Mouse (Mus musculus): ENCODE measurements around the gene Gm4565.
"Not testable (repeated sequence)": the region's sequence is repeated elsewhere in the genome, so short reads cannot be mapped to it uniquely, and the experiment has no call there.

Gene Gm4565

GRCm38 (mm10) chr7:22588027-22588426, at the start of gene Gm4565:
Gene Gm4565, minus strand, starts transcription at chr7:22588127.
- not testable (repeated sequence) for DNase-seq (ENCODE audit: inconsistent ontology term)

GRCm38 (mm10) chr7:22565243-22565642, 22.7 kb downstream of the Gm4565 start, which contains the start of gene Gm4201:
Gene Gm4201, minus strand, starts transcription at chr7:22565343.
- not testable (repeated sequence) for DNase-seq (ENCODE audit: inconsistent ontology term)

GRCm38 (mm10) chr7:22534787-22535186, 53.1 kb downstream of the Gm4565 start, which contains the start of gene Gm8677:
Gene Gm8677, minus strand, starts transcription at chr7:22534887.
- not testable (repeated sequence) for DNase-seq (ENCODE audit: inconsistent ontology term)

All from Muller cell, postnatal 12 days (primary cell).